Comparison of ENCODE assay signal across 16 mouse cellular contexts in the genomic region with DNA sequence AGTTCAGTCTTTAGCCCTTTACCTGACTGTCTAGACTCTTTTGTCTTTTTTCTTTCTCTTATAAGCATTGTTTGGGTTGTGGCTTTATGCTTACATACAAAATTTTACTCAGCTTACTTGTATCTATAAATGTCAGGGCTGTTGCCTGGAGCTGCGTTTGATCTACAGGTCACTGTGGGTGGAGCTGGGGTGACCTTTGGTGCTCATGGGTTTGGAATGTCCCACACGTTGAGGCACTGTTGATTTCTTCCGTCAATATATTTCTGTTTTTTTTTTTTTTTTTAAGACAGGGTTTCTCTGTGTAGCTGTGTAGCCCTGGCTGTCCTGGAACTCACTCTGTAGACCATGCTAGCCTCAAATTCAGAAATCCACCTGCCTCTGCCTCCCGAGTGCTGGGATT. TPM values are rescaled to one million over a fixed set of nuclear protein-coding genes. Genes with fewer than 3 reads are reported as not detected.
"Had no signal": no experiment of that assay in that cellular context is flagged by ENCODE, and none has a peak within 500 bp of the region (broad histone marks: within the 10 kb centered on the region; RNA-seq: fewer than 3 reads in every experiment).

No protein-coding gene starts in this region.

- DNase-seq: gastrocnemius, adult 2 months; gastrocnemius, postnatal 10 days; gastrocnemius, postnatal 36 days; heart, adult 11 months; heart, adult 2 months; heart, postnatal 14 days; heart, postnatal 36 days; kidney, adult 11 months; kidney, adult 2 months; kidney, adult 9 months; kidney, postnatal 14 days; kidney, postnatal 36 days; layer of hippocampus, adult 9-11 months; layer of hippocampus, postnatal 36 days; left cerebral cortex, postnatal 4 days had no signal

RNA-seq across cellular contexts. Expression of gene Tmem121, which starts 4.7 kb away (rescaled TPM):
- total RNA-seq: gastrocnemius, adult 2 months; heart, postnatal 36 days; liver, adult 2 months had no signal

RNA-seq across cellular contexts. Expression of gene Tedc1, which starts 24.8 kb away (rescaled TPM):
- total RNA-seq: gastrocnemius, adult 2 months had no signal
